Mouse (Mus musculus): ENCODE results near the gene Btrc. TPM values are rescaled to one million over a fixed set of nuclear protein-coding genes. Genes with fewer than 3 reads are reported as not detected.
A peak's percentile ranks its signal among the peaks of the same experiment; 100 is the strongest.

Btrc gene
- polyA plus RNA-seq, 1 experiment from 2014 or later = 40.8 TPM

- H3K27me3 ChIP-seq (ENCODE audit: control insufficient read depth, insufficient read depth, low read length) = no peaks in the 10 kb centered on the region
- no peaks in the 10 kb centered on the region for H3K9me3 ChIP-seq (replicated peaks; ENCODE audit: control insufficient read depth, low read length)
- no peaks in the 10 kb centered on the region for H3K36me3 ChIP-seq (ENCODE audit: control insufficient read depth, insufficient read depth, low read length)
- H3K4me2 ChIP-seq (ENCODE audit: low read depth, low read length) = no peak overlapping the region
- peaks cover 2% of the 10 kb centered on the region; the same call in 1 of the 2 replicates for H3K4me1 ChIP-seq (ENCODE audit: control insufficient read depth, insufficient read depth, low read length)
- 56% methylated on average over 24 of the region's 24 CpGs for WGBS
- no peak overlapping the region for H3K4me3 ChIP-seq (replicated peaks; ENCODE audit: low read length)
- no peak overlapping the region for H3K9ac ChIP-seq (ENCODE audit: low read length)
- no peak for ATAC-seq (ENCODE audit: insufficient read depth, low FRiP score)
- 0 out of 2 replicates have a peak overlapping the region, but pooled peaks have one; percentile 20 for H3K27ac ChIP-seq (ENCODE audit: low read length)
Observed at GRCm38 (mm10) chr19:45475928-45476553, 112.5 kb downstream of the Btrc start.

GRCm38 (mm10) chr19:45479548-45479947 lies 116.0 kb downstream of the Btrc start:
- Histone ChIP-seq H3K4me1 (ENCODE audit: control insufficient read depth, insufficient read depth, low read length) (peaks cover 2% of the 10 kb centered on the region; the same call in 1 of the 2 replicates), H3K9me3 (replicated peaks; ENCODE audit: control insufficient read depth, low read length) (no peaks in the 10 kb centered on the region), H3K9ac (ENCODE audit: low read length) (no peak overlapping the region), H3K36me3 (ENCODE audit: control insufficient read depth, insufficient read depth, low read length) (no peaks in the 10 kb centered on the region), H3K4me3 (replicated peaks; ENCODE audit: low read length) (no peak overlapping the region), H3K4me2 (ENCODE audit: low read depth, low read length) (no peak overlapping the region), H3K27me3 (ENCODE audit: control insufficient read depth, insufficient read depth, low read length) (no peaks in the 10 kb centered on the region), H3K27ac (ENCODE audit: low read length) (no peak overlapping the region)
- no peak for ATAC-seq (ENCODE audit: insufficient read depth, low FRiP score)
- WGBS = 74% methylated on average over 6 of the region's 6 CpGs

- 80% methylated on average over 2 of the region's 2 CpGs for WGBS
- H3K4me3 ChIP-seq (replicated peaks; ENCODE audit: low read length) = no peak overlapping the region
Observed at GRCm38 (mm10) chr19:45480490-45480889, 117.0 kb downstream of the Btrc start.

GRCm38 (mm10) chr19:45480951-45481350 lies 117.4 kb downstream of the Btrc start:
- Histone ChIP-seq H3K9me3 (replicated peaks; ENCODE audit: control insufficient read depth, low read length) (no peaks in the 10 kb centered on the region), H3K27ac (ENCODE audit: low read length) (no peak overlapping the region), H3K4me3 (replicated peaks; ENCODE audit: low read length) (no peak overlapping the region), H3K4me2 (ENCODE audit: low read depth, low read length) (no peak overlapping the region), H3K4me1 (ENCODE audit: control insufficient read depth, insufficient read depth, low read length) (no peaks in the 10 kb centered on the region), H3K36me3 (ENCODE audit: control insufficient read depth, insufficient read depth, low read length) (no peaks in the 10 kb centered on the region), H3K27me3 (ENCODE audit: control insufficient read depth, insufficient read depth, low read length) (no peaks in the 10 kb centered on the region), H3K9ac (ENCODE audit: low read length) (no peak overlapping the region)
- ATAC-seq (ENCODE audit: insufficient read depth, low FRiP score) = no peak
- 89% methylated on average over 4 of the region's 4 CpGs for WGBS

More at GRCm38 (mm10) chr19:45480490-45480889, 117.0 kb downstream of the Btrc start:
- Histone ChIP-seq H3K36me3 (ENCODE audit: control insufficient read depth, insufficient read depth, low read length) (no peaks in the 10 kb centered on the region), H3K9ac (ENCODE audit: low read length) (no peak overlapping the region), H3K4me2 (ENCODE audit: low read depth, low read length) (no peak overlapping the region), H3K27me3 (ENCODE audit: control insufficient read depth, insufficient read depth, low read length) (no peaks in the 10 kb centered on the region), H3K4me1 (ENCODE audit: control insufficient read depth, insufficient read depth, low read length) (no peaks in the 10 kb centered on the region), H3K27ac (ENCODE audit: low read length) (no peak overlapping the region), H3K9me3 (replicated peaks; ENCODE audit: control insufficient read depth, low read length) (no peaks in the 10 kb centered on the region)
- no peak for ATAC-seq (ENCODE audit: insufficient read depth, low FRiP score)

GRCm38 (mm10) chr19:45483470-45483869 lies 119.9 kb downstream of the Btrc start:
- no peaks in the 10 kb centered on the region for H3K36me3 ChIP-seq (ENCODE audit: control insufficient read depth, insufficient read depth, low read length)
- H3K4me2 ChIP-seq (ENCODE audit: low read depth, low read length) = no peak overlapping the region
- no peak overlapping the region for H3K27ac ChIP-seq (ENCODE audit: low read length)
- H3K9ac ChIP-seq (ENCODE audit: low read length) = no peak overlapping the region
- no peak for ATAC-seq (ENCODE audit: insufficient read depth, low FRiP score)
- no peaks in the 10 kb centered on the region for H3K27me3 ChIP-seq (ENCODE audit: control insufficient read depth, insufficient read depth, low read length)
- H3K4me3 ChIP-seq (replicated peaks; ENCODE audit: low read length) = no peak overlapping the region
- no peaks in the 10 kb centered on the region for H3K9me3 ChIP-seq (replicated peaks; ENCODE audit: control insufficient read depth, low read length)
- no peaks in the 10 kb centered on the region for H3K4me1 ChIP-seq (ENCODE audit: control insufficient read depth, insufficient read depth, low read length)
- WGBS = 72% methylated on average over 2 of the region's 2 CpGs

DNA sequence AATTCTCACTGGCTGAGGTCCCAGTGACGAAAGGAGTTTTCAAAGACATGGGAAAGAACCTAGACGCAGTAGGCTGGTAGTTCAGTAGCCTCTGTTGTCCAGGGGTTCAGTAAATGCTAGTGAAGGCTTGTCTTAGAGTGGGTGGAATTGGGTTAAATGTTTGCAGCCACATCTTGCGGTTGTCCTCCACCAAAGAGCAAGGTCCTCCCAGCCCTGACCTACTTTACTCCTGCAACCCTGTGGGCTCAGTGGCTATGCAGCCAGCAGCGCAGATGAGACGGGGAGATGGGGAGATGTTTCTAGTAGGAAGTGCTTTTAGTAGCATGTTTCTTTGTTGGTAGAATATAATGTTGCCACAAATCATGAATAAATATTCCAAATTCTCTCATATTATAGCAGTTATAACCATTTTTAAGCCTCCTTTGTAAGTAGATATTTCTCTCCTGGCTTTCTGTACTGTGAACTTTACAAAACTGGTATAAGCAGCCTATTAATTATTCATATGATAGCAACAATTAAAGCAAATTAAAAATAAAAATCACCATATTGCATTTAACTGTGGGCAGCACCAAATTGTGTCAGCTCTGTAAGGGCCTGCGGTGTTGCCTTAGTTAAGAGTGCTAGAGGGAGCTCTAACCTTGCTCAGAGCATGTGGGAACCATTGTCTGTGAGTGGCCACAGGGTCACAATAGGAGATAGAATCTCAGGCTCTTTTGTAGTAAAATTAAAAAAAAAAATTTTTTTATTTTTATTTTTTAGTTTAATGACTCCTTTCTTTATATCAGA lies 122.9 kb downstream of the Btrc start:
- no peaks in the 10 kb centered on the region for H3K27me3 ChIP-seq (ENCODE audit: control insufficient read depth, insufficient read depth, low read length)
- no peaks in the 10 kb centered on the region for H3K36me3 ChIP-seq (ENCODE audit: control insufficient read depth, insufficient read depth, low read length)
- no peaks in the 10 kb centered on the region for H3K9me3 ChIP-seq (replicated peaks; ENCODE audit: control insufficient read depth, low read length)
- ATAC-seq (ENCODE audit: insufficient read depth, low FRiP score) = no peak
- no peak overlapping the region for H3K9ac ChIP-seq (ENCODE audit: low read length)
- no peak overlapping the region for H3K27ac ChIP-seq (ENCODE audit: low read length)
- 76% methylated on average over 6 of the region's 6 CpGs for WGBS
- no peak overlapping the region for H3K4me3 ChIP-seq (replicated peaks; ENCODE audit: low read length)
- H3K4me2 ChIP-seq (ENCODE audit: low read depth, low read length) = no peak overlapping the region
- H3K4me1 ChIP-seq (ENCODE audit: control insufficient read depth, insufficient read depth, low read length) = no peaks in the 10 kb centered on the region

DNA sequence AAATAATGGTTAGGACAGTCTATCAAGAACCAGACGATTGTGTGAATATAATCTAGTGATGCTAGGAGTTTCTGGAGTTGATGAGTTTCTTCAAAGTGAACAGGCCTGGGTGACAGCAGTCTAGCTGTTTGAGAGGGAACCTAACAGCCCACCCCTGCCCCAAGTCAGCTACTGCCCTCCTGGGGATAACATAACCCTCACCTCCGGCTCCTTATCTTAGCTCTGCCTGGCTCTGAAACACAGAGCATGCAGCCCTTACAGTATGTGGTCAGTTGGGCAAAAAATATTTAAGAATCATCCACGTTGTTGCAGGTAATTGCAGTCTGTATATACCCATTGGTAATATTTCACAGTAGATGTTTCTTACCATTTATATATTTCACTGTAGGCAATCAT lies 123.5 kb downstream of the Btrc start:
- H3K9me3 ChIP-seq (replicated peaks; ENCODE audit: control insufficient read depth, low read length) = no peaks in the 10 kb centered on the region
- H3K36me3 ChIP-seq (ENCODE audit: control insufficient read depth, insufficient read depth, low read length) = no peaks in the 10 kb centered on the region
- H3K27ac ChIP-seq (ENCODE audit: low read length) = no peak overlapping the region
- no peak overlapping the region for H3K9ac ChIP-seq (ENCODE audit: low read length)
- ATAC-seq (ENCODE audit: insufficient read depth, low FRiP score) = no peak
- no peaks in the 10 kb centered on the region for H3K4me1 ChIP-seq (ENCODE audit: control insufficient read depth, insufficient read depth, low read length)
- H3K27me3 ChIP-seq (ENCODE audit: control insufficient read depth, insufficient read depth, low read length) = no peaks in the 10 kb centered on the region
- no peak overlapping the region for H3K4me3 ChIP-seq (replicated peaks; ENCODE audit: low read length)
- no peak overlapping the region for H3K4me2 ChIP-seq (ENCODE audit: low read depth, low read length)
- 80% methylated on average over 3 of the region's 3 CpGs for WGBS

GRCm38 (mm10) chr19:45489961-45490360 lies 126.4 kb downstream of the Btrc start:
- no peak for ATAC-seq (ENCODE audit: insufficient read depth, low FRiP score)
- H3K9me3 ChIP-seq (replicated peaks; ENCODE audit: control insufficient read depth, low read length) = no peaks in the 10 kb centered on the region
- 56% methylated on average over 6 of the region's 6 CpGs for WGBS
- no peaks in the 10 kb centered on the region for H3K36me3 ChIP-seq (ENCODE audit: control insufficient read depth, insufficient read depth, low read length)
- H3K4me2 ChIP-seq (ENCODE audit: low read depth, low read length) = no peak overlapping the region
- H3K9ac ChIP-seq (ENCODE audit: low read length) = no peak overlapping the region
- H3K27me3 ChIP-seq (ENCODE audit: control insufficient read depth, insufficient read depth, low read length) = no peaks in the 10 kb centered on the region
- no peak overlapping the region for H3K27ac ChIP-seq (ENCODE audit: low read length)
- H3K4me3 ChIP-seq (replicated peaks; ENCODE audit: low read length) = no peak overlapping the region
- peaks cover 11% of the 10 kb centered on the region; the same call in 1 of the 2 replicates for H3K4me1 ChIP-seq (ENCODE audit: control insufficient read depth, insufficient read depth, low read length)

DNA sequence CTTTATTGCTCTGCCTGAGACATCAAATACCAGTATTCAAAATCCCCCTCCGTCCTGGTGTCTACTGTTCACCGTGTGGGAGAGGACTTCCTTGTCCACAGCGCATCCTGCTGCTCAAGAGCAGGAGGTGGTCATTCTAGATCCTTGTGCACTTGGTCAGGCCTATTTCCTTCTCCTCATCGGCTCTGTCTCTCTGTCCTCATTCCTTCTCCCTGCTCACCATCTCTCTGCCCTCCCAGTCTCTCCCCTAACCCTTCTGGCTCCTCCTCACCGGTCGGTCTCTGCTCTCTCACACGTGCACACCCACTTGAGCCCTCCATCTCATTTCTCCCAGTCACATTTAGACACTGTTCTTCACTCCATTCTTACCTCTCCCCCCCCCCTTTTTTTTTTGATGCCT lies 127.7 kb downstream of the Btrc start:
- no peaks in the 10 kb centered on the region for H3K36me3 ChIP-seq (ENCODE audit: control insufficient read depth, insufficient read depth, low read length)
- H3K27me3 ChIP-seq (ENCODE audit: control insufficient read depth, insufficient read depth, low read length) = no peaks in the 10 kb centered on the region
- 82% methylated on average over 7 of the region's 7 CpGs for WGBS
- H3K4me3 ChIP-seq (replicated peaks; ENCODE audit: low read length) = no peak overlapping the region
- no peak overlapping the region for H3K27ac ChIP-seq (ENCODE audit: low read length)
- no peak overlapping the region for H3K4me2 ChIP-seq (ENCODE audit: low read depth, low read length)
- H3K4me1 ChIP-seq (ENCODE audit: control insufficient read depth, insufficient read depth, low read length) = peaks cover 11% of the 10 kb centered on the region; the same call in 1 of the 2 replicates
- no peak overlapping the region for H3K9ac ChIP-seq (ENCODE audit: low read length)
- ATAC-seq (ENCODE audit: insufficient read depth, low FRiP score) = no peak
- no peaks in the 10 kb centered on the region for H3K9me3 ChIP-seq (replicated peaks; ENCODE audit: control insufficient read depth, low read length)
